Comparison of ENCODE assay signal across 8 mouse cellular contexts in the genomic region with DNA sequence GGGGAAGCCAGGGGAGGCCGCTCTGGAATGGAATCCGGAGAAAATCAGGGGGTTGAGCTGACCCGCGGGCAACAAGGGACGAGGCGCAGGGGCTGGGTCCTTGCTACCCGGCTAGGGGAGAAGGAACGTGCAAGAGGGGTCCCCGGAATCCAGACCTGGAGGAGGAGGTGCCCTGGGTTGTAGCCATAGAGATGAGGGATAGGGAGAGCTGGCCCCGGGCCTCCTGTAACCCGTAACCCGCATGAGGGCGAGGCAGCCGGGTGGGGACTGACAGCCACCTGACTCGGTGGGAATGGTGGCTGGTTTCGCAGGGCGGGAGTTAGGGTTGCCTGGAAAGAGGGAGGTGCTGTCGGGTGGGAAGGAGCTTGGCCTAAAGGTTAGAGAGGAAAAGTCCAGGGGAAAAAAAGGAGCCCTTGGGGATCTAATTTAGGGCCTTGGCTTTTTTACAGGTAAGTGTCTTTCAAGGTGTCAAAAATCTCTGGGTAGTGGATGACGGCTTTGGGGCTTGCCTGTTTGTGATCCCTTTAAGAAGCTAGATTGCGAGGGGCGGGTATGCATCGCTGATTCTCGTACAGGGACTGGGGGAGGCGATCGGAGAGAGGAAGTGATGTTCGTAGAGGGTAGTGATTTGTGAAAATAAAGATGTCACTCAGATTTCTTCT. TPM values are rescaled to one million over a fixed set of nuclear protein-coding genes. Genes with fewer than 3 reads are reported as not detected.
DNase-seq lines count a peak whose midpoint lies in the region; ATAC-seq and TF ChIP-seq lines count a peak whose summit lies in the region.

A gene (minus strand): TSS at position 301 of the 662 bp plus-strand sequence.

- ATAC-seq in Patski, result peak; percentile 36
- peak; percentile 79 for ATAC-seq in hindbrain, postnatal 0 days

- POLR2A ChIA-PET in Patski (lab: Charles Lee), result interaction anchor here (0.5 to 1.3 kb wide), 2 partner anchors 97 to 164 kb away, joined by 3 to 5 read pairs; no protein-coding TSS in a partner anchor

- no peaks in the 10 kb centered on the region for H3K27me3 ChIP-seq in Patski
- H3K27me3 ChIP-seq in hindbrain, postnatal 0 days (ENCODE audit: insufficient read depth, low read length), result no peaks in the 10 kb centered on the region

- H3K27ac ChIP-seq in hindbrain, postnatal 0 days, result peak within 1 kb of the TSS; percentile 94
- peak within 1 kb of the TSS; percentile 86 for H3K27ac ChIP-seq in macrophage

- H3K9ac ChIP-seq in hindbrain, postnatal 0 days (replicated peaks; ENCODE audit: low read length), result peak within 1 kb of the TSS; percentile 96

- no peak for DNase-seq in Patski (ENCODE audit: low read depth, low spot score)
- DNase-seq in cerebellum, postnatal 14 days, result peak; percentile 76
- DNase-seq in gastrocnemius, adult 8-10 months (ENCODE audit: low spot score in 2 of 2), result peak; percentile 34 to 67
- peak; percentile 85 for DNase-seq in hindbrain, postnatal 0 days (ENCODE audit: low spot score)
- peak; percentile 48 to 61 for DNase-seq in left cerebral cortex, adult 18-20 months (ENCODE audit: low spot score in 2 of 2)
- DNase-seq in retina, postnatal 7 days (ENCODE audit: low read depth, low spot score), result peak; percentile 32
- DNase-seq in thymus, postnatal 4 days, result peak; percentile 61

- H3K4me1 ChIP-seq in hindbrain, postnatal 0 days (ENCODE audit: insufficient read depth, low read length), result 0 out of 2 replicates have a peak, but pooled peaks cover 5% of the 10 kb centered on the region

- H3K9me3 ChIP-seq in hindbrain, postnatal 0 days (ENCODE audit: low read length), result no peaks in the 10 kb centered on the region

- H3K4me2 ChIP-seq in hindbrain, postnatal 0 days (ENCODE audit: low read depth, low read length), result peak within 1 kb of the TSS; percentile 60

- peak within 1 kb of the TSS; percentile 97 for H3K4me3 ChIP-seq in hindbrain, postnatal 0 days (ENCODE audit: low read length)
- H3K4me3 ChIP-seq in macrophage (ENCODE audit: inconsistent target), result peak within 1 kb of the TSS; percentile 95

- in situ Hi-C loops in Patski (cut with MboI; ENCODE audit: low pct_unique_long_range_greater_than_20kb), result loop anchor here (5.0 to 10.0 kb wide), 2 partner anchors 101 to 1654 kb away; no protein-coding TSS in a partner anchor

- under 1% methylated on average over 26 of the region's 26 CpGs for WGBS in hindbrain, postnatal 0 days
- WGBS in macrophage (ENCODE audit: missing documents), result under 1% methylated on average over 26 of the region's 26 CpGs

- CTCF ChIA-PET in Patski (lab: Charles Lee), result interaction anchor here (1.1 to 2.4 kb wide), 4 partner anchors 9 to 97 kb away, joined by 3 to 10 read pairs (median 5); no protein-coding TSS in a partner anchor

- no peaks in the 10 kb centered on the region for H3K36me3 ChIP-seq in hindbrain, postnatal 0 days (ENCODE audit: insufficient read depth, low read length)
- H3K36me3 ChIP-seq in macrophage (ENCODE audit: inconsistent target), result no peaks in the 10 kb centered on the region

- no peak for TF ChIP-seq CTCF in Patski (IDR thresholded peaks at IDR 0.05)
- TF ChIP-seq CTCF in hindbrain, postnatal 0 days (IDR thresholded peaks at IDR 0.05; ENCODE audit: low read depth), result no peak

- H3K79me2 ChIP-seq in macrophage (ENCODE audit: inconsistent target), result peaks cover 54% of the 10 kb centered on the region

RNA-seq across cellular contexts. Expression of the gene that starts here (rescaled TPM):
- polyA plus RNA-seq in Patski (2021) (0.36 TPM), macrophage (2018) (0.35 to 1.4 TPM (median 0.57 TPM) in 3 replicates)
- 100 to 1,000 TPM; 220 to 268 (median 238) TPM for total RNA-seq in gastrocnemius, adult 8-10 months (2022)
- not detected in 2 replicates for total RNA-seq in hindbrain, postnatal 0 days (2014; rRNA removed)
- 0.25 and 0.71 TPM in 2 replicates for polyA plus RNA-seq in hindbrain, postnatal 0 days (2015; fragmentation: Nextera tagmentation; extraction: Ambion mirVana)
- under 1 TPM in 1 of 2 experiments, not detected in 1; 0.60 TPM for total RNA-seq in left cerebral cortex, adult 18-20 months (2021)
- 1 to 10 TPM in 18 of 26 experiments, under 1 TPM in 1, not detected in 7; 0.79 to 5.4 (median 2.5) TPM for total RNA-seq in macrophage (2018; cell fraction: chromatin; rRNA removed)
- total RNA-seq in macrophage (2018; cell fraction: cytosol; rRNA removed), result 1 to 10 TPM in 8 of 26 experiments, under 1 TPM in 16, not detected in 2; 0.18 to 1.9 (median 0.76) TPM
- total RNA-seq in macrophage (2018; cell fraction: nucleus; rRNA removed), result 1 to 10 TPM in 14 of 26 experiments, under 1 TPM in 6, not detected in 6; 0.54 to 5.2 (median 1.8) TPM

Comparison
In these comparisons a context has a peak if more than half of its experiments do, and no peak if none do; other contexts are left out.
1. RNA of the gene that starts here (total RNA-seq): 220 to 268 TPM in gastrocnemius, adult 8-10 months; 0.60 TPM in left cerebral cortex, adult 18-20 months and not detected in hindbrain, postnatal 0 days; every median in the first group is over 100 times any median in the second.
2. Peak in ATAC-seq in Patski; RNA of the gene not detected or under 1 TPM.
3. Peak in DNase-seq, ATAC-seq, H3K4me3 ChIP-seq, H3K27ac ChIP-seq, H3K9ac ChIP-seq and H3K4me2 ChIP-seq in hindbrain, postnatal 0 days; RNA of the gene not detected or under 1 TPM.
4. Peak in DNase-seq in left cerebral cortex, adult 18-20 months; RNA of the gene not detected or under 1 TPM.